Mouse (Mus musculus) adrenal gland, adult (tissue): ENCODE measurements around the gene Krt35.

ENCODE experiments used
- DNase-seq, 2 experiments: peaks; one replicate each; pipeline ENCODE4 v3.0.0; 2022 to 2023; ENCODE audit warnings: low spot score in 1 of 2; ENCODE audit not compliant: inconsistent age in 2 of 2

Gene Krt35

GRCm38 (mm10) chr11:100066236-100067010, 29.6 kb downstream of the Krt35 start:
- DNase-seq: no peak

GRCm38 (mm10) chr11:100058875-100059274, 37.2 kb downstream of the Krt35 start:
- DNase-seq: no peak

GRCm38 (mm10) chr11:100055686-100056655, 40.1 kb downstream of the Krt35 start:
- peak; percentile 24 to 67 for DNase-seq

- no peak for DNase-seq
These were observed 45.6 kb downstream of the Krt35 start, which contains the start of gene Krt31 for GRCm38 (mm10) chr11:100050451-100050850. Gene Krt31, minus strand, starts transcription at chr11:100050551.

GRCm38 (mm10) chr11:100047193-100047592, 48.8 kb downstream of the Krt35 start:
- DNase-seq: no peak

GRCm38 (mm10) chr11:100046303-100046866, 49.7 kb downstream of the Krt35 start:
- DNase-seq: no peak
